Mouse (Mus musculus) cerebellum, adult 11 months (tissue): Measurements from ENCODE around the gene Mesp1.

Experiments used
- DNase-seq: peaks from one replicate; pipeline ENCODE4 v3.0.0; 2022

Gene Mesp1

GRCm38 (mm10) chr7:79786295-79786694 lies 7.3 kb downstream of the Mesp1 start:
- peak; percentile 29 for DNase-seq

- no peak for DNase-seq
Measured at GRCm38 (mm10) chr7:79782516-79782855, 11.1 kb downstream of the Mesp1 start.

DNA sequence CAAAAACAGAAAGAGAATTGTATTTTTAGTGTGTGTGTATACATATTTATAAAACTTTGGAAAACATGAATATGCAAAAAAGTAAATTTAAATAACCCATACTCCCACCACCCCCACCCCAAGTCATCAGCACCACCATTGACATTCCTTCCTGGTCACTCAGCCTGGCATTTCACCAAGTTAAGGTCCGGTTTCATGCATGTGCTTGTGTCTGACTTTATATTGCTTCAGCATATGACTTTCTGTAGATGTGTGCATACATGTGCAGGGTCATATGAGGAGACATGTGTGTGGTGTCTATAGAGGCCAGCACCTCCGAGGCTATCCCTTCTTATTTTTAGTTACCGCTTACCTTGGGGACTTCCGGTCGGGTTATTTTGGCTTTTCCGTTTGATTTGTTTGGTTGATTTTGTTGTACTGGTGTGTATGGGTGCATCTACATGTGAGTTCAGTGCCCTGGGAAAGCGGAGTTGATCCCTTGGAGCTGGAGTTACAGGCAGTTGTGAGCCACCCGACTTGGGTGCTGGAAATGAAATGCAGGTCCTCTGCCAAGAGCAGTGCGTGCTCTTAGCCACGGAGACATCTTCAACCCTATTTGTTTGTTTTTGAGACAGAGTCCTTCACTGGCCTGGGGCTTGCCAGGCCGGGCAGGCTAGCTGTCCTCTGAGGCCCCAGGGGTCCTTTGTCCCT lies 11.6 kb downstream of the Mesp1 start:
- no peak for DNase-seq

DNA sequence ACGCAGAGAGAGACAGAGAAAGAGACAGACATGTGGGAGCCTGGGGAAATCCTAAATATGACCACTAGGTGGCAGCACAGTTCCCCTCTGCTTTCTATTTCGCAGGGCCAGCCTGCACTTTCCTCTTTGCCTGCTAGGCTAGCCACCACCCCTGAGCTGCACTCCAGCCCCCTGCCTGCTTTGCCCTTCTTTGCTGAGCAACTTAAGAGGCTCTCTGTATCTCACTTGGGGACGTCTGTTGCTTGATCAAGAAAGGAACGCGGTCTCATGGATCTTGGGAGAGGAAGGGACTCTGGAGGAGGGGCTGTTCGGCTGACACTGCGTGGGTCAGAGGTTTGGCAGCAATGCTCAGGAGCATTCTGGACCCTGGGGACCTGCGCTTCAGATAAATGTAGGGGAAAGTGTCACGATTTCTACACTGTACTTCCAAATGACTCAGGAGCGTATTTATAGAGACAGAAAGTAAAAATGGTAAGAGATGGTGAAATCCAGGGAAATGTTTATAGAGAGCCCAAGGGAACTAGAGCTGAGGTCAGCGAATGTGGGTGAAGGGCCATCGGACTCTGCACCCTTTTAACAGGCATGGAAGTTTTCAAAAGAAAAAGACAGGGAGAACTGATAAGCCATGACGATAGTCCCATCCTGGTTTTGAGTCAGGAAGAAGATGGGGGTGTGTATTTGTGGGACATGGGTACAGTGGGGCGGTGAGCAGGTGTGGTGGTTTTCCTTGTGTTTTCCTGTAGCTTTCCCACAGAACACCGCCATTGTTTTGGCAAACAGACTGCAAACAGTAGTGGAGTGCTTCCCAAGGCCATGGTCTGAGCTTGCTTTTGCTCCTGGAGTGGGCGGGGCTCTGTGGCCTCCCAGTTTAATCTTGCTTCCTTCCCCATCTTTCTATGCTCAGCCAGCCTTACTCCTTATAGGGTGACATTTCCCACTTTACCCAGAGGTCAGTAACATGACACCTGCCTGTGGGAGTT lies 12.7 kb downstream of the Mesp1 start:
- DNase-seq = peak; percentile 43

GRCm38 (mm10) chr7:79771561-79772512 lies 21.8 kb downstream of the Mesp1 start:
- no peak for DNase-seq

GRCm38 (mm10) chr7:79769664-79770063 lies 23.9 kb downstream of the Mesp1 start:
- DNase-seq = no peak

GRCm38 (mm10) chr7:79765991-79766390 lies 27.6 kb downstream of the Mesp1 start:
- no peak for DNase-seq

- DNase-seq = no peak
Measured at GRCm38 (mm10) chr7:79762106-79762505, 31.5 kb downstream of the Mesp1 start.

GRCm38 (mm10) chr7:79761124-79761876 lies 32.3 kb downstream of the Mesp1 start:
- no peak for DNase-seq

- no peak for DNase-seq
Measured at GRCm38 (mm10) chr7:79759766-79760165, 33.8 kb downstream of the Mesp1 start.

- DNase-seq = no peak
Measured at GRCm38 (mm10) chr7:79758176-79758575, 35.4 kb downstream of the Mesp1 start.

GRCm38 (mm10) chr7:79756334-79756733 lies 37.3 kb downstream of the Mesp1 start:
- no peak for DNase-seq

- no peak for DNase-seq
Measured at GRCm38 (mm10) chr7:79749511-79749910, 44.1 kb downstream of the Mesp1 start.

DNA sequence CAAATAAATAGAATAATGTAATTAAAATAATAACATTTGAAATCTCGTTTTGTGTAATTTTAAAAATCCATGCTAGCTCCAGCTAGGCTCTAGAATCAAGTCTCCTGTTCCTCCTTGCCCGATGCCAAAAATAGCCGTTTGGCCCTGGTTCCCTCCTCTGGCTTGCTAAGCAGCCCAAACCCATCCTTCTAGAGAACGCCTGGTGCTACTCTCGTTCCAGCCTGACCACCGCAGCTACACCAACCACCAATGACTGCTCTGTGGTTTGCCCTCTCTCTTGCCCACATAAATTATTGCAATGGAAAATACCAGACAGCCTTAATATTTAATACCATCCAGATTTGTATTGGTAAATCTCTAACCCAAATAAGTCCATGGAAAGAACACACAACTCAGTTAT lies 45.9 kb downstream of the Mesp1 start:
- DNase-seq = no peak

DNA sequence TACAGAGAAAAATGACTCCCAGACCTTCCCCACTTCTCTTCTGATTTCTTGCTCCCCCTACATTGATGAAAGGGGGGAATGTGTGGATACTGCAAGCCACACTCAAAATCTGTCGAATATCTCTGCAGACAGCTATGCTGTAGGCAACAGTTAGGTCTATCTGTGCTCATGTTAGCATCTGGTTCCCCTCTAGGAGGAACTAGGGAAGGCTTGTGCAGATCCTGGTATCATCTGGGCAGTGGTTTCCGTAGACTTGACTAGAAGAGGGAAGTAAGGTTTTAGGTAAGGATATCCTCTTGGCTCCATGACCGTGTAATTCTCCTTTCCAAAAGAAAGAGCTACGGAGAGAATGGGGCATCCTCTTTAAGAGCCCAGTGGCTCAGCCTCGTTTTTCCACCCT lies 49.0 kb downstream of the Mesp1 start:
- DNase-seq = no peak

DNA sequence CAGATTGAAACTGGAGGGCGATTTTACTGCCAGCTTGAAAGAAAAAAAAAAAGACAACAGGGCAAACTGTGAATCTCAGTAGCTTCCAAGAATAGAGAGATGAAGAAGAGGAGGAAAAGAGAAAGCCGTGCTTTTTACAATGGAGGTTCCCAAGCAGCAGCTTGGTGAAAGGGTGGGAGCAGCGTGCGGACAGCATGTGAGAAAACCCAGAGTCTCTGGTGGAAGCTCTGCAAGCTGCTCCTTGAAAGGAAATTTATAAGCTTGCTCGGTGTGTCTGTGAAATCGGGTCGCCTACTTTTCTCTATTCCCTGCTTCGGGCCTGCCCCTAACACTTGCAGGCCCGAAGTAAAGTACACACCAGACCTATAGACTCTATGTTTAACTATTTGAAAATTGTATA lies 49.5 kb downstream of the Mesp1 start:
- DNase-seq = no peak

- DNase-seq = peak; percentile 62
Measured at GRCm38 (mm10) chr7:79742659-79743536, 50.7 kb downstream of the Mesp1 start, which contains the start of the genes Pex11a and Wdr93. Pex11a (minus strand) TSS chr7:79743131. Wdr93 (plus strand) TSS chr7:79743163.

- no peak for DNase-seq
Measured at GRCm38 (mm10) chr7:79742277-79742658, 51.3 kb downstream of the Mesp1 start.
